Comparison of ENCODE assay signal across 33 mouse cellular contexts in the genomic region with DNA sequence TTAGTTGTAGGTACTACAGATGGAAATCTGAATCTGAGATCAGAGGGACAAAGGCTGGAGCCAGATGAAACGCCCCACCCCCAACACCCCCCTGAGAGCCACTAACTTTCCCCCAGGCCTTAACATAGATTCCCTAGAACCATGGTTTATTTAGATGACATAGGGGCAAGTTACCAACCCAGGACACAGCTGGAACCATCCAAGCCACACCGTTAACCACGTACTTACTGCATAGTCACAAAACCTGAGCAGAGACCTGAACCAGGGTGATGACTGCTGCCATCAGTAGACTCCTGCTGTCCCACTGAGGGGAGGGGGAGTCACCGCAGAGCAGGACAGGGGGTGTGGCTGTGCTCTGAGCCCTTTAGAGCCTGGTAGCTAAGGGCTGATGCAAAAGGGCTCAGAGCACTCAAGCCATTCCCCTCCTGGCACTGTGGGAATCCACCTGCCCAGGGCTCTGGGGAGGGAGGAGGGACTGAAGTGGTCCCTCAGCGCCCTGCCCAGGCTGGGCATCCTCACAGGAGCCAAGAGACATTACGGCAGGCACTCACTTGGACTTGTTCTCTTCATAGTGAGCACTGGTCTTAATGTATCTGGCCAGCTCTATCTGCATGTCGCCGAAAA. TPM values are rescaled to one million over a fixed set of nuclear protein-coding genes. Genes with fewer than 3 reads are reported as not detected.
"Had no signal": no experiment of that assay in that cellular context is flagged by ENCODE, and none has a peak within 500 bp of the region (broad histone marks: within the 10 kb centered on the region; RNA-seq: fewer than 3 reads in every experiment).

No protein-coding gene starts in this region.

- H3K9me3 ChIP-seq: heart, embryonic 10.5 days; heart, embryonic 13.5 days; heart, embryonic 15.5 days; hindbrain, embryonic 10.5 days; hindbrain, embryonic 12.5 days; hindbrain, embryonic 15.5 days; intestine, embryonic 15.5 days; kidney, embryonic 15.5 days; limb, embryonic 15.5 days; liver, embryonic 12.5 days had no signal

- H3K27ac ChIP-seq: gastrocnemius, adult 2 months; heart, embryonic 10.5 days; heart, embryonic 13.5 days; heart, embryonic 15.5 days; hindbrain, embryonic 10.5 days; hindbrain, embryonic 12.5 days; hindbrain, embryonic 15.5 days; intestine, embryonic 15.5 days; kidney, embryonic 15.5 days; kidney, postnatal 0 days; limb, embryonic 13.5 days; limb, embryonic 15.5 days; liver, embryonic 12.5 days had no signal

- H3K4me2 ChIP-seq: heart, embryonic 13.5 days; heart, embryonic 15.5 days; hindbrain, embryonic 12.5 days; hindbrain, embryonic 15.5 days; intestine, embryonic 15.5 days; kidney, embryonic 15.5 days; limb, embryonic 13.5 days; limb, embryonic 15.5 days; liver, embryonic 12.5 days had no signal

- H3K4me1 ChIP-seq: heart, embryonic 13.5 days; heart, embryonic 15.5 days; hindbrain, embryonic 10.5 days; hindbrain, embryonic 12.5 days; hindbrain, embryonic 15.5 days; intestine, embryonic 15.5 days; kidney, embryonic 15.5 days; limb, embryonic 13.5 days; limb, embryonic 15.5 days; liver, embryonic 12.5 days had no signal

- H3K9ac ChIP-seq: heart, embryonic 13.5 days; heart, embryonic 15.5 days; hindbrain, embryonic 12.5 days; hindbrain, embryonic 15.5 days; intestine, embryonic 15.5 days; kidney, embryonic 15.5 days; limb, embryonic 13.5 days; limb, embryonic 15.5 days; liver, embryonic 12.5 days had no signal

- ATAC-seq: inflammation-experienced regulatory T-cells, adult 6 months; intestine, embryonic 15.5 days; intestine, postnatal 0 days; liver, embryonic 12.5 days had no signal

- DNase-seq: gastrocnemius, adult 2 months; gastrocnemius, postnatal 10 days; gastrocnemius, postnatal 25 days; heart, adult 18-20 months; heart, postnatal 14 days; heart, postnatal 36 days; kidney, adult 18-20 months; kidney, adult 8-10 months; kidney, postnatal 14 days; kidney, postnatal 36 days; layer of hippocampus, adult 9-11 months; layer of hippocampus, postnatal 36 days; left cerebral cortex, postnatal 4 days had no signal

- H3K36me3 ChIP-seq: heart, embryonic 10.5 days; heart, embryonic 15.5 days; intestine, embryonic 15.5 days had no signal

- H3K4me3 ChIP-seq: gastrocnemius, adult 2 months; heart, embryonic 10.5 days; heart, embryonic 13.5 days; heart, embryonic 15.5 days; hindbrain, embryonic 10.5 days; hindbrain, embryonic 12.5 days; hindbrain, embryonic 15.5 days; intestine, embryonic 15.5 days; kidney, embryonic 15.5 days; limb, embryonic 13.5 days; limb, embryonic 15.5 days; liver, embryonic 12.5 days had no signal

- H3K27me3 ChIP-seq: heart, embryonic 13.5 days; heart, embryonic 15.5 days; hindbrain, embryonic 12.5 days; hindbrain, embryonic 15.5 days; intestine, embryonic 15.5 days; kidney, embryonic 15.5 days; limb, embryonic 13.5 days; limb, embryonic 15.5 days; liver, embryonic 12.5 days had no signal

RNA-seq across cellular contexts. Expression of gene Fndc9, which starts 36.8 kb away (rescaled TPM):
- total RNA-seq: gastrocnemius, adult 2 months; gastrocnemius, postnatal 10 days; gastrocnemius, postnatal 25 days; gastrocnemius, postnatal 4 days; granulocyte monocyte progenitor cell, adult 5-6 weeks; heart, adult 18-20 months; heart, adult 8-10 months; heart, postnatal 14 days; heart, postnatal 36 days; liver, adult 2 months had no signal
- polyA plus RNA-seq: heart, embryonic 15.5 days; heart, postnatal 0 days; intestine, embryonic 15.5 days; large intestine, adult 2 months; liver, adult 2 months; liver, embryonic 12.5 days had no signal
